Mouse (Mus musculus) megakaryocyte, adult 5-6 weeks (primary cell): ENCODE data around the gene Abcc4. TPM values are rescaled to one million over a fixed set of nuclear protein-coding genes. Genes with fewer than 3 reads are reported as not detected.
A peak's percentile ranks its signal among the peaks of the same experiment; 100 is the strongest.

Source experiments
- ATAC-seq: 2 replicates; pipeline ENCODE4 v1.8.0; 2016; ENCODE audit warnings: mild to moderate bottlenecking, inconsistent platforms; ENCODE audit not compliant: poor library complexity, severe bottlenecking
- total RNA-seq, 2 experiments: library from RNA; stranded (forward) in 1 of 2; stranded (reverse) in 1 of 2; fragments of 153-499, 151-499 nt in 1 of 2; fragments of 221-1000, 200-1000 nt in 1 of 2; gene quantifications; 2 replicates each; pipeline versions ENCODE4 v1.2.3 to v1.2.4; 2015 to 2017

The Abcc4 gene
- total RNA-seq (2015) (29.8 and 32.4 TPM in 2 replicates), total RNA-seq (2017) (24.6 and 28.5 TPM in 2 replicates)

GRCm38 (mm10) chr14:118705808-118706731 lies at the start of gene Abcc4:
Gene Abcc4 (minus strand): TSS chr14:118706219.
- ATAC-seq, result peak; percentile 78

GRCm38 (mm10) chr14:118751193-118751753 lies 45.3 kb upstream of the Abcc4 start:
- no peak for ATAC-seq

GRCm38 (mm10) chr14:118750505-118751192 lies 44.6 kb upstream of the Abcc4 start:
- ATAC-seq, result peak; percentile 60

- no peak for ATAC-seq
These were observed 43.7 kb upstream of the Abcc4 start for GRCm38 (mm10) chr14:118749715-118750114.

- no peak for ATAC-seq
These were observed 43.0 kb upstream of the Abcc4 start for GRCm38 (mm10) chr14:118749068-118749467.

- no peak for ATAC-seq
These were observed 36.8 kb upstream of the Abcc4 start for GRCm38 (mm10) chr14:118742862-118743261.

GRCm38 (mm10) chr14:118741780-118742179 lies 35.8 kb upstream of the Abcc4 start:
- ATAC-seq, result no peak

- no peak for ATAC-seq
These were observed 31.4 kb upstream of the Abcc4 start for GRCm38 (mm10) chr14:118737251-118737888.

- ATAC-seq, result no peak
These were observed 29.1 kb upstream of the Abcc4 start for GRCm38 (mm10) chr14:118735114-118735513.

GRCm38 (mm10) chr14:118733146-118733545 lies 27.1 kb upstream of the Abcc4 start:
- no peak for ATAC-seq

- no peak for ATAC-seq
These were observed 24.6 kb upstream of the Abcc4 start for GRCm38 (mm10) chr14:118730631-118731030.

- no peak for ATAC-seq
These were observed 19.4 kb upstream of the Abcc4 start for GRCm38 (mm10) chr14:118725467-118725866.

- peak; percentile 46 for ATAC-seq
These were observed 18.1 kb upstream of the Abcc4 start for GRCm38 (mm10) chr14:118723920-118724693.

- no peak for ATAC-seq
These were observed 13.7 kb upstream of the Abcc4 start for GRCm38 (mm10) chr14:118719566-118720174.

- ATAC-seq, result no peak
These were observed 12.6 kb upstream of the Abcc4 start for GRCm38 (mm10) chr14:118718576-118718975.

- ATAC-seq, result peak; percentile 72
These were observed 10.6 kb upstream of the Abcc4 start for GRCm38 (mm10) chr14:118716372-118717312.

GRCm38 (mm10) chr14:118714720-118715119 lies 8.7 kb upstream of the Abcc4 start:
- ATAC-seq, result no peak

- no peak for ATAC-seq
These were observed 8.3 kb upstream of the Abcc4 start for GRCm38 (mm10) chr14:118714320-118714719.

- no peak for ATAC-seq
These were observed 7.8 kb upstream of the Abcc4 start for GRCm38 (mm10) chr14:118713869-118714268.
